Mouse (Mus musculus): Measurements from ENCODE around the gene Tob2. TPM values are rescaled to one million over a fixed set of nuclear protein-coding genes. Genes with fewer than 3 reads are reported as not detected.
A peak's percentile ranks its signal among the peaks of the same experiment; 100 is the strongest.

Gene Tob2
- polyA plus RNA-seq, 1 experiment from 2014 or later, result 24.1 TPM

GRCm38 (mm10) chr15:81856030-81856790 is 2.4 kb downstream of the Tob2 start:
- peak overlapping the region; percentile 71; the same call in 1 of the 2 replicates for H3K27ac ChIP-seq (ENCODE audit: low read depth, low read length)
- peak overlapping the region; percentile 92 for H3K4me3 ChIP-seq (ENCODE audit: low read length)
- peak overlapping the region; percentile 91 for H3K9ac ChIP-seq (ENCODE audit: low read depth, low read length)
- H3K27me3 ChIP-seq (ENCODE audit: control insufficient read depth, insufficient read depth, low read length), result no peaks in the 10 kb centered on the region
- H3K36me3 ChIP-seq (ENCODE audit: control insufficient read depth, insufficient read depth, low read length), result peaks cover 16% of the 10 kb centered on the region
- 0 out of 2 replicates have a peak, but pooled peaks cover 6% of the 10 kb centered on the region for H3K4me1 ChIP-seq (ENCODE audit: control insufficient read depth, insufficient read depth, low read length)
- WGBS, result under 1% methylated on average over 28 of the region's 28 CpGs
- no peaks in the 10 kb centered on the region for H3K9me3 ChIP-seq (ENCODE audit: control insufficient read depth, low read length)
- H3K4me2 ChIP-seq (replicated peaks; ENCODE audit: low read depth, low read length), result peak overlapping the region; percentile 91
- peak; percentile 87 for ATAC-seq (ENCODE audit: low FRiP score, low TSS enrichment)

- Histone ChIP-seq H3K4me1 (ENCODE audit: control insufficient read depth, insufficient read depth, low read length) (0 out of 2 replicates have a peak, but pooled peaks cover 6% of the 10 kb centered on the region), H3K36me3 (ENCODE audit: control insufficient read depth, insufficient read depth, low read length) (peaks cover 42% of the 10 kb centered on the region), H3K4me2 (replicated peaks; ENCODE audit: low read depth, low read length) (no peak overlapping the region), H3K9me3 (ENCODE audit: control insufficient read depth, low read length) (no peaks in the 10 kb centered on the region), H3K9ac (ENCODE audit: low read depth, low read length) (no peak overlapping the region), H3K27ac (ENCODE audit: low read depth, low read length) (no peak overlapping the region), H3K4me3 (ENCODE audit: low read length) (no peak overlapping the region), H3K27me3 (ENCODE audit: control insufficient read depth, insufficient read depth, low read length) (no peaks in the 10 kb centered on the region)
- 81% methylated on average over 7 of the region's 7 CpGs for WGBS
- no peak for ATAC-seq (ENCODE audit: low FRiP score, low TSS enrichment)
Observed at GRCm38 (mm10) chr15:81853081-81853480, 5.5 kb downstream of the Tob2 start.

GRCm38 (mm10) chr15:81852411-81853000 is 6.1 kb downstream of the Tob2 start:
- Histone ChIP-seq H3K27ac (ENCODE audit: low read depth, low read length) (no peak overlapping the region), H3K4me1 (ENCODE audit: control insufficient read depth, insufficient read depth, low read length) (0 out of 2 replicates have a peak, but pooled peaks cover 6% of the 10 kb centered on the region), H3K27me3 (ENCODE audit: control insufficient read depth, insufficient read depth, low read length) (no peaks in the 10 kb centered on the region), H3K9me3 (ENCODE audit: control insufficient read depth, low read length) (no peaks in the 10 kb centered on the region), H3K4me2 (replicated peaks; ENCODE audit: low read depth, low read length) (no peak overlapping the region), H3K36me3 (ENCODE audit: control insufficient read depth, insufficient read depth, low read length) (peaks cover 48% of the 10 kb centered on the region), H3K9ac (ENCODE audit: low read depth, low read length) (no peak overlapping the region), H3K4me3 (ENCODE audit: low read length) (no peak overlapping the region)
- 89% methylated on average over 9 of the region's 9 CpGs for WGBS
- ATAC-seq (ENCODE audit: low FRiP score, low TSS enrichment), result no peak

- H3K4me1 ChIP-seq (ENCODE audit: control insufficient read depth, insufficient read depth, low read length), result 0 out of 2 replicates have a peak, but pooled peaks cover 6% of the 10 kb centered on the region
- H3K9me3 ChIP-seq (ENCODE audit: control insufficient read depth, low read length), result no peaks in the 10 kb centered on the region
- H3K36me3 ChIP-seq (ENCODE audit: control insufficient read depth, insufficient read depth, low read length), result peaks cover 55% of the 10 kb centered on the region
- 97% methylated on average over 15 of the region's 15 CpGs for WGBS
- ATAC-seq (ENCODE audit: low FRiP score, low TSS enrichment), result no peak
- H3K27ac ChIP-seq (ENCODE audit: low read depth, low read length), result no peak overlapping the region
- H3K27me3 ChIP-seq (ENCODE audit: control insufficient read depth, insufficient read depth, low read length), result no peaks in the 10 kb centered on the region
- no peak overlapping the region for H3K4me2 ChIP-seq (replicated peaks; ENCODE audit: low read depth, low read length)
- H3K4me3 ChIP-seq (ENCODE audit: low read length), result no peak overlapping the region
- no peak overlapping the region for H3K9ac ChIP-seq (ENCODE audit: low read depth, low read length)
Observed at GRCm38 (mm10) chr15:81851375-81851774, 7.2 kb downstream of the Tob2 start.

- H3K27me3 ChIP-seq (ENCODE audit: control insufficient read depth, insufficient read depth, low read length), result no peaks in the 10 kb centered on the region
- no peak overlapping the region for H3K4me3 ChIP-seq (ENCODE audit: low read length)
- H3K9me3 ChIP-seq (ENCODE audit: control insufficient read depth, low read length), result no peaks in the 10 kb centered on the region
- 80% methylated on average over 14 of the region's 14 CpGs for WGBS
- ATAC-seq (ENCODE audit: low FRiP score, low TSS enrichment), result no peak
- H3K4me2 ChIP-seq (replicated peaks; ENCODE audit: low read depth, low read length), result no peak overlapping the region
- peaks cover 11% of the 10 kb centered on the region; the same call in 1 of the 2 replicates for H3K4me1 ChIP-seq (ENCODE audit: control insufficient read depth, insufficient read depth, low read length)
- H3K9ac ChIP-seq (ENCODE audit: low read depth, low read length), result no peak overlapping the region
- H3K27ac ChIP-seq (ENCODE audit: low read depth, low read length), result no peak overlapping the region
- H3K36me3 ChIP-seq (ENCODE audit: control insufficient read depth, insufficient read depth, low read length), result peaks cover 55% of the 10 kb centered on the region
Observed at GRCm38 (mm10) chr15:81850718-81851117, 7.9 kb downstream of the Tob2 start.

- 85% methylated on average over 9 of the region's 9 CpGs for WGBS
- H3K9ac ChIP-seq (ENCODE audit: low read depth, low read length), result no peak overlapping the region
- peaks cover 55% of the 10 kb centered on the region for H3K36me3 ChIP-seq (ENCODE audit: control insufficient read depth, insufficient read depth, low read length)
Observed at GRCm38 (mm10) chr15:81849104-81849503, 9.5 kb downstream of the Tob2 start.

GRCm38 (mm10) chr15:81848301-81848700 is 10.3 kb downstream of the Tob2 start:
- ATAC-seq (ENCODE audit: low FRiP score, low TSS enrichment), result no peak
- Histone ChIP-seq H3K36me3 (ENCODE audit: control insufficient read depth, insufficient read depth, low read length) (peaks cover 55% of the 10 kb centered on the region), H3K4me1 (ENCODE audit: control insufficient read depth, insufficient read depth, low read length) (peaks cover 8% of the 10 kb centered on the region; the same call in 1 of the 2 replicates), H3K9ac (ENCODE audit: low read depth, low read length) (no peak overlapping the region), H3K4me2 (replicated peaks; ENCODE audit: low read depth, low read length) (no peak overlapping the region), H3K27me3 (ENCODE audit: control insufficient read depth, insufficient read depth, low read length) (no peaks in the 10 kb centered on the region), H3K9me3 (ENCODE audit: control insufficient read depth, low read length) (no peaks in the 10 kb centered on the region), H3K4me3 (ENCODE audit: low read length) (no peak overlapping the region), H3K27ac (ENCODE audit: low read depth, low read length) (no peak overlapping the region)
- WGBS, result 54% methylated on average over 7 of the region's 7 CpGs

More at GRCm38 (mm10) chr15:81849104-81849503, 9.5 kb downstream of the Tob2 start:
- H3K4me1 ChIP-seq (ENCODE audit: control insufficient read depth, insufficient read depth, low read length), result peaks cover 8% of the 10 kb centered on the region; the same call in 1 of the 2 replicates
- no peaks in the 10 kb centered on the region for H3K27me3 ChIP-seq (ENCODE audit: control insufficient read depth, insufficient read depth, low read length)
- no peak overlapping the region for H3K4me2 ChIP-seq (replicated peaks; ENCODE audit: low read depth, low read length)
- ATAC-seq (ENCODE audit: low FRiP score, low TSS enrichment), result no peak
- H3K9me3 ChIP-seq (ENCODE audit: control insufficient read depth, low read length), result no peaks in the 10 kb centered on the region
- H3K4me3 ChIP-seq (ENCODE audit: low read length), result no peak overlapping the region
- no peak overlapping the region for H3K27ac ChIP-seq (ENCODE audit: low read depth, low read length)

GRCm38 (mm10) chr15:81847861-81848260 is 10.7 kb downstream of the Tob2 start:
- Histone ChIP-seq H3K27ac (ENCODE audit: low read depth, low read length) (no peak overlapping the region), H3K36me3 (ENCODE audit: control insufficient read depth, insufficient read depth, low read length) (peaks cover 55% of the 10 kb centered on the region), H3K4me2 (replicated peaks; ENCODE audit: low read depth, low read length) (no peak overlapping the region), H3K9ac (ENCODE audit: low read depth, low read length) (no peak overlapping the region), H3K4me1 (ENCODE audit: control insufficient read depth, insufficient read depth, low read length) (peaks cover 8% of the 10 kb centered on the region; the same call in 1 of the 2 replicates), H3K27me3 (ENCODE audit: control insufficient read depth, insufficient read depth, low read length) (no peaks in the 10 kb centered on the region), H3K9me3 (ENCODE audit: control insufficient read depth, low read length) (no peaks in the 10 kb centered on the region), H3K4me3 (ENCODE audit: low read length) (no peak overlapping the region)
- no peak for ATAC-seq (ENCODE audit: low FRiP score, low TSS enrichment)
- WGBS, result 87% methylated on average over 5 of the region's 5 CpGs

- peaks cover 8% of the 10 kb centered on the region; the same call in 1 of the 2 replicates for H3K4me1 ChIP-seq (ENCODE audit: control insufficient read depth, insufficient read depth, low read length)
- no peak overlapping the region for H3K4me2 ChIP-seq (replicated peaks; ENCODE audit: low read depth, low read length)
- H3K36me3 ChIP-seq (ENCODE audit: control insufficient read depth, insufficient read depth, low read length), result peaks cover 48% of the 10 kb centered on the region
- H3K9ac ChIP-seq (ENCODE audit: low read depth, low read length), result no peak overlapping the region
- 87% methylated on average over 4 of the region's 4 CpGs for WGBS
- no peaks in the 10 kb centered on the region for H3K9me3 ChIP-seq (ENCODE audit: control insufficient read depth, low read length)
- no peak overlapping the region for H3K4me3 ChIP-seq (ENCODE audit: low read length)
- ATAC-seq (ENCODE audit: low FRiP score, low TSS enrichment), result no peak
- H3K27ac ChIP-seq (ENCODE audit: low read depth, low read length), result no peak overlapping the region
- no peaks in the 10 kb centered on the region for H3K27me3 ChIP-seq (ENCODE audit: control insufficient read depth, insufficient read depth, low read length)
Observed at GRCm38 (mm10) chr15:81847161-81847560, 11.4 kb downstream of the Tob2 start.

Data from kidney, embryonic 14.5 days (tissue).